Mouse (Mus musculus) forebrain, embryonic 16.5 days (tissue): ENCODE results near the gene Dppa3. TPM values are rescaled to one million over a fixed set of nuclear protein-coding genes. Genes with fewer than 3 reads are reported as not detected.

Experiments
- ATAC-seq: fragments of 200-750 bp; cut with Nextera tagmentation; 2 replicates; pipeline ENCODE4 v1.8.0; 2017; ENCODE audit warnings: mild to moderate bottlenecking, moderate library complexity
- H3K27ac ChIP-seq: fragments of 300-500 bp; sonication (generic); 2 replicates; pipeline ENCODE4 v1.5.1; 2014; ENCODE audit warnings: low read length, control low read depth
- H3K27me3 ChIP-seq: fragments of 300-500 bp; sonication (generic); replicated peaks from 2 replicates; pipeline ENCODE4 v1.6.1; 2014; ENCODE audit warnings: low read length; ENCODE audit not compliant: control insufficient read depth, insufficient read depth
- H3K36me3 ChIP-seq: fragments of 300-500 bp; sonication (generic); 2 replicates; pipeline ENCODE4 v1.6.1; 2014; ENCODE audit not compliant: control insufficient read depth, insufficient read depth
- H3K4me1 ChIP-seq: fragments of 300-500 bp; sonication (generic); replicated peaks from 2 replicates; pipeline ENCODE4 v1.6.1; 2014; ENCODE audit warnings: low read length; ENCODE audit not compliant: control insufficient read depth, insufficient read depth
- H3K4me2 ChIP-seq: fragments of 300-500 bp; sonication (generic); 2 replicates; pipeline ENCODE4 v1.6.1; 2014; ENCODE audit warnings: mild to moderate bottlenecking, low read length, control low read depth
- H3K4me3 ChIP-seq: fragments of 300-500 bp; sonication (generic); replicated peaks from 2 replicates; pipeline ENCODE4 v1.5.1; 2014; ENCODE audit warnings: mild to moderate bottlenecking, low read length, control low read depth
- H3K9ac ChIP-seq: fragments of 300-500 bp; sonication (generic); replicated peaks from 2 replicates; pipeline ENCODE4 v1.6.1; 2014; ENCODE audit warnings: low read depth, low read length, control low read depth
- H3K9me3 ChIP-seq: fragments of 300-500 bp; sonication (generic); 2 replicates; pipeline ENCODE4 v1.6.1; 2016; ENCODE audit warnings: low read length; ENCODE audit not compliant: control insufficient read depth
- WGBS: fragments of 180-500 bp; shearing (Covaris S2); extraction: QIAGEN DNeasy Blood & Tissue Kit; methylation state at CpG from one replicate; pipeline ENCODE4 v1.1.7; 2014; 5-methylcytosine and 5-hydroxymethylcytosine counted together
- polyA plus RNA-seq: library from polyadenylated mRNA; unstranded; fragments of >200 nt; fragmentation: Nextera tagmentation; extraction: Ambion mirVana; gene quantifications from 2 replicates; pipeline ENCODE4 v1.2.1, GENCODE M21; 2015

Gene Dppa3
- polyA plus RNA-seq, 1 experiment from 2014 or later: not detected

DNA sequence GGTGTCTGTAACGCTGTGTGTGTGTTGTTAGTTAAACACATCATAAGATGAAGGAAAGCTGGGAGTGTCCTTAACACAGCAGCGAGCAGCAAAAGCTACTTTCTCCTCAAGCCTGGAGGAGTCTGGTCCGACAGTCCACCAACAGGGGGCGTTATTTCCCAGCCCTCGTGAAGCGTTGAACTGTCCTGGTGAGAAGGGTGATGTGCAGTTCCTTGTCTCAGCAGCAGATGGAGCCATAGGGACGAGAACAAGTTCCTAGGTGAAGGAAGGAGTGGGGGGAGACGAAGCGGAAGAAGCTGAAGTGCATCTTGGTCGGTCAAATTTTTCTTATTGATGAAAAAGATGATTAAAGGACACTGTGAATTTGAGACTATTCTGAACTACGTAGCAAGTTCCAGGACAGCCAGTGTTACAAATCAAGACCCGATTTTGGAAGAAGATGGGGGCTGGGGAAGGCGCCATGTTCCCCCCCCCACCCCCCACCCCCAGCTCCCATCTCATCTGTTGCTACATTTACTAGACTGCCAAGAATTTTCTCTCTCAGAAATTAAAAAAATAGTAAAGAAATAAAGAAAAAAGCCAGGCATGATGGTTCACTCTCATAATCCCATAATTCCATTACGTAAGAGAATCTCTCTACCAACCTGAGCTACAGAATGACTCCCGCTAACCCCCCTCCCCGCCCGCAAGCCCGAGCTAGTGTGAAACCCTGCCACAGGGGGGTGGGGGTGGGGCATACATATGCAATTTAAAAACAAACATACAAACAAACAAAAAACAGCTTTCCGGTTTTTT is 43.4 kb downstream of the Dppa3 start:
- no peaks in the 10 kb centered on the region for H3K27me3 ChIP-seq
- H3K9ac ChIP-seq: peak overlapping the region; percentile 49
- no peaks in the 10 kb centered on the region for H3K9me3 ChIP-seq
- no peak overlapping the region for H3K27ac ChIP-seq
- ATAC-seq: peak; percentile 94
- no peaks in the 10 kb centered on the region for H3K36me3 ChIP-seq
- 0 out of 2 replicates have a peak, but pooled peaks cover 7% of the 10 kb centered on the region for H3K4me1 ChIP-seq
- peak overlapping the region; percentile 53 for H3K4me3 ChIP-seq
- H3K4me2 ChIP-seq: peak overlapping the region; percentile 67
- 4% methylated on average over 19 of the region's 19 CpGs for WGBS

DNA sequence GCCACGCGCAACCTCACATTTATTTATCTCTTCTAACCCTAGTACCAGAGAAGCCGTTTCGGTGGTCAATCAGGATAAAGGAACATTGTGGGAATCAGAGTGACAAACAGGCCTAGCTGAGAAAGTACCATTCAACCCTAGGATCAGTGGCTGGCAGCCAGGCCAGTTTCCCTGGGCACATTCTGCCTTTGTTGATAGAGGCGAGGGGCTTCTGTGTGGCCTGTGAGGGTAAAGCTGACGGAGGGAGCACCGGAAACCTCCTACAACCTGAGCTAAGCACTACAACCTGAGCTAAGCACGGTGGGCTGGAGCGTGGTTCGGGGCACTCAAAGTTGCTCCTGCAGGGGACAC is 44.0 kb downstream of the Dppa3 start:
- ATAC-seq: peak; percentile 32
- H3K9ac ChIP-seq: peak overlapping the region; percentile 49
- no peaks in the 10 kb centered on the region for H3K27me3 ChIP-seq
- H3K4me3 ChIP-seq: peak overlapping the region; percentile 53
- WGBS: 18% methylated on average over 10 of the region's 10 CpGs
- H3K4me1 ChIP-seq: 0 out of 2 replicates have a peak, but pooled peaks cover 7% of the 10 kb centered on the region
- H3K36me3 ChIP-seq: no peaks in the 10 kb centered on the region
- H3K9me3 ChIP-seq: no peaks in the 10 kb centered on the region
- no peak overlapping the region for H3K27ac ChIP-seq
- H3K4me2 ChIP-seq: peak overlapping the region; percentile 67

DNA sequence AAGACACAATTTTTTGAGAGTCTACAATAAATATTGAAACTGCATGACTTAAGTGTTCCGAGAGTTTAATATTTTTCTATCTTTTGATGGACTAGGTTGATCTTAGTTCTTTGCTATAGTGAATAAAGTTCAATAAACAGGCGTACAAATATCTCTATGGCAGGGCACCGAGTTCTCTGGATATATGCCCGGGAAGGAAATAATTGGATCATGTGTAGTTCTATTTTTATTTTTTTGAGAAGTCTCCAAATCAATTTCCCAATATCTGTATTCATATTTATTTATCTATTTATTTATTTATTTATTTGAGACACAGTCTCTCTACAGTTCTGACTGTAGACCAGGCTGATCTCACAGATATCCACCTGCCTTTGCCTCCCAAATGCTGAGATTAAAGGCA is 44.6 kb downstream of the Dppa3 start:
- Histone ChIP-seq H3K4me2 (no peak overlapping the region), H3K4me1 (0 out of 2 replicates have a peak, but pooled peaks cover 7% of the 10 kb centered on the region), H3K27ac (no peak overlapping the region), H3K36me3 (no peaks in the 10 kb centered on the region), H3K9me3 (no peaks in the 10 kb centered on the region), H3K9ac (no peak overlapping the region), H3K27me3 (no peaks in the 10 kb centered on the region), H3K4me3 (no peak overlapping the region)
- no peak for ATAC-seq
- WGBS: 92% methylated on average over 4 of the region's 4 CpGs

DNA sequence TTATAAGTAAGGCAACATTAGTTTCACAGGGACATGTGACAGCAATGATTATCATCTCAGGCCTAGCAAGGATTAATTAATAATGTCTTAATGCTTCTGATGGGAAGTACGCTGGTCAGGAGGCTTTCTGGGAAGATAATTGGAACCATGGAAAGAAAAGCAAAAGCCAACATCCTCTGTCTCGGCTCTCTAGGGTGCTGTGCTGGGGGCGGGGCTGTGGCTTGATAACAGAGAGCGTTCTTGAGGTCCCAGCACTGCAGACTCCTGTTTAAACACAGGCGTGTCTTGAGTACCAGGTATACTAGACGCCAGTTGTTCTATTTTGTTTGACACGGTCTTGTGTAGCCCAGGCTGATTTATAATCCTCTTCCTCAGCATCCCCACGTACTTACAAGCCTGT is 46.5 kb downstream of the Dppa3 start:
- WGBS: 57% methylated on average over 8 of the region's 8 CpGs
- ATAC-seq: no peak
- no peak overlapping the region for H3K4me2 ChIP-seq

More for the DNA sequence above, 46.5 kb downstream of the Dppa3 start:
- no peaks in the 10 kb centered on the region for H3K9me3 ChIP-seq
- no peaks in the 10 kb centered on the region for H3K27me3 ChIP-seq
- H3K27ac ChIP-seq: no peak overlapping the region
- H3K4me1 ChIP-seq: 0 out of 2 replicates have a peak, but pooled peaks cover 7% of the 10 kb centered on the region
- no peak overlapping the region for H3K4me3 ChIP-seq
- no peak overlapping the region for H3K9ac ChIP-seq
- no peaks in the 10 kb centered on the region for H3K36me3 ChIP-seq

Other genes with a start within 250 kb of the Dppa3 start
- 97.3 and 97.9 TPM in 2 replicates for gene Rimklb, start 127.6 kb upstream of the Dppa3 start, polyA plus RNA-seq
- gene Mfap5, start 120.6 kb upstream of the Dppa3 start, polyA plus RNA-seq: 1.7 and 3.1 TPM in 2 replicates
- 0.20 and 0.30 TPM in 2 replicates for gene Aicda, start 72.6 kb upstream of the Dppa3 start, polyA plus RNA-seq
- 4.4 and 4.9 TPM in 2 replicates for gene Apobec1, start 24.0 kb upstream of the Dppa3 start, polyA plus RNA-seq
- not detected in 2 replicates for gene Gdf3, start 16.3 kb upstream of the Dppa3 start, polyA plus RNA-seq
- 0.13 TPM in 1 of 2 replicates, not detected in the other for gene Nanog, start 81.1 kb downstream of the Dppa3 start, polyA plus RNA-seq
- 25.9 and 33.7 TPM in 2 replicates for gene Slc2a3, start 175.2 kb downstream of the Dppa3 start, polyA plus RNA-seq
- 8.1 and 8.5 TPM in 2 replicates for gene Foxj2, start 193.5 kb downstream of the Dppa3 start, polyA plus RNA-seq
- 1.0 and 1.8 TPM in 2 replicates for gene C3ar1, start 229.8 kb downstream of the Dppa3 start, polyA plus RNA-seq
- 132 and 139 TPM in 2 replicates for gene Necap1, start 248.1 kb downstream of the Dppa3 start, polyA plus RNA-seq